In the genomic region with DNA sequence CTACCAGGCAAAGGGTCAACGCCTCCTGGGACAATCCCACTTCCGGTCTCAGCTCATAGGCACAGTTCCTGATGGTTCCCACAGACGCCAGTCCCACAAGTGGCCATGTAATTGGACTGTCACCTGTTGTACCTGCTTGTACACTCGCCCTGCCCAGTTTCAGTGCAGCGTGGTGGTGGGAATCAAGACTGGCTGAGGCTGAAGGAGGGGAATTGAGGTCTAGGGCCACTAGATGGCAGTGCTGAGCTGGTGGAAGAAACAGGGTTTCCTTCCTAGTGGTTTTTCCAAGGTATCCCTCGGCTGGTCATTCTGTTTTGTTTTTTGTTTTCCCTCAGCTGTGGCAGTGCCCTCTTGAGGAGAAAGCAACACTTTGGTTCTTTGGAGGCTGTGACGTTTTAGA, we compare ENCODE assay signal across 7 mouse cellular contexts. TPM values are rescaled to one million over a fixed set of nuclear protein-coding genes. Genes with fewer than 3 reads are reported as not detected.
DNase-seq lines count a peak whose midpoint lies in the region; ATAC-seq and TF ChIP-seq lines count a peak whose summit lies in the region.

A gene (minus strand): TSS at position 150 of the 400 bp plus-strand sequence.

- peak; percentile 80 for DNase-seq in adrenal gland, adult 2 months
- peak; percentile 82 to 89 for DNase-seq in cerebellum, postnatal 4 days (ENCODE audit: low spot score in 2 of 2)
- DNase-seq in gastrocnemius, postnatal 25 days: peak; percentile 51
- peak; percentile 91 for DNase-seq in left cerebral cortex, postnatal 4 days
- peak; percentile 92 for DNase-seq in midbrain, postnatal 0 days (ENCODE audit: low spot score)
- DNase-seq in spleen, postnatal 10 days (ENCODE audit: low spot score in 2 of 2): peak; percentile 71 to 85

- TF ChIP-seq CTCF in midbrain, postnatal 0 days (IDR thresholded peaks at IDR 0.05): peak; percentile 99

- H3K4me1 ChIP-seq in intestine, embryonic 15.5 days (replicated peaks): no peaks in the 10 kb centered on the region
- no peaks in the 10 kb centered on the region for H3K4me1 ChIP-seq in midbrain, postnatal 0 days (ENCODE audit: insufficient read depth, low read length)

- intact Hi-C loops in left cerebral cortex, postnatal 4 days (cut with DNase I): loop anchor here (2.0 to 10.0 kb wide), 2 partner anchors 92 to 154 kb away; no protein-coding TSS in a partner anchor

- peaks cover 6% of the 10 kb centered on the region for H3K36me3 ChIP-seq in intestine, embryonic 15.5 days
- no peaks in the 10 kb centered on the region for H3K36me3 ChIP-seq in midbrain, postnatal 0 days (ENCODE audit: insufficient read depth, low read length)

- H3K4me3 ChIP-seq in intestine, embryonic 15.5 days (replicated peaks): no peak within 1 kb of the TSS
- H3K4me3 ChIP-seq in midbrain, postnatal 0 days (ENCODE audit: low read depth, low read length): no peak within 1 kb of the TSS

- no peak within 1 kb of the TSS for H3K9ac ChIP-seq in intestine, embryonic 15.5 days
- H3K9ac ChIP-seq in midbrain, postnatal 0 days (replicated peaks; ENCODE audit: low read length, poor library complexity, severe bottlenecking): no peak within 1 kb of the TSS

- H3K27me3 ChIP-seq in intestine, embryonic 15.5 days (replicated peaks): peaks cover 3% of the 10 kb centered on the region; the same call in 1 of the 2 replicates
- no peaks in the 10 kb centered on the region for H3K27me3 ChIP-seq in midbrain, postnatal 0 days (ENCODE audit: insufficient read depth, low read length)

- WGBS in intestine, embryonic 15.5 days: 11% methylated on average over 7 of the region's 7 CpGs
- WGBS in midbrain, postnatal 0 days: 10% methylated on average over 7 of the region's 7 CpGs

- H3K27ac ChIP-seq in intestine, embryonic 15.5 days: no peak within 1 kb of the TSS
- no peak within 1 kb of the TSS for H3K27ac ChIP-seq in midbrain, postnatal 0 days (ENCODE audit: low read depth, low read length)

- H3K4me2 ChIP-seq in intestine, embryonic 15.5 days (replicated peaks): no peak within 1 kb of the TSS
- no peak within 1 kb of the TSS for H3K4me2 ChIP-seq in midbrain, postnatal 0 days (ENCODE audit: low read depth, low read length, poor library complexity, severe bottlenecking)

- ATAC-seq in intestine, embryonic 15.5 days: peak; percentile 54
- peak; percentile 18; the same call in 1 of the 2 replicates for ATAC-seq in midbrain, postnatal 0 days (ENCODE audit: low FRiP score)

- H3K9me3 ChIP-seq in intestine, embryonic 15.5 days: no peaks in the 10 kb centered on the region
- no peaks in the 10 kb centered on the region for H3K9me3 ChIP-seq in midbrain, postnatal 0 days (ENCODE audit: low read length)

RNA-seq across cellular contexts. Expression of the gene that starts here (rescaled TPM):
- 1 to 10 TPM in 1 of 2 experiments, under 1 TPM in 1; 0.55 to 1.5 TPM for total RNA-seq in adrenal gland, adult 2 months (2021)
- polyA plus RNA-seq in adrenal gland, adult 2 months (2012; rRNA removed): 0.60 and 0.72 TPM in 2 replicates
- not detected for total RNA-seq in gastrocnemius, postnatal 25 days (2021)
- polyA plus RNA-seq in intestine, embryonic 15.5 days (2015; fragmentation: Nextera tagmentation; extraction: Ambion mirVana): 0.20 and 0.36 TPM in 2 replicates
- 10 to 100 TPM; 37.2 to 56.0 TPM for total RNA-seq in left cerebral cortex, postnatal 4 days (2021)
- 19.5 and 36.4 TPM in 2 replicates for total RNA-seq in midbrain, postnatal 0 days (2014; rRNA removed)
- polyA plus RNA-seq in midbrain, postnatal 0 days (2015; fragmentation: Nextera tagmentation; extraction: Ambion mirVana): 20.6 and 24.3 TPM in 2 replicates

Comparison
In these comparisons a context has a peak if more than half of its experiments do, and no peak if none do; other contexts are left out.
1. RNA of the gene that starts here (polyA plus RNA-seq): 20.6 to 24.3 TPM in midbrain, postnatal 0 days; 0.60 to 0.72 TPM in adrenal gland, adult 2 months and 0.20 to 0.36 TPM in intestine, embryonic 15.5 days; every median in the first group is over 10 times any median in the second.
2. Peak in DNase-seq in gastrocnemius, postnatal 25 days; RNA of the gene not detected or under 1 TPM.
3. Peak in ATAC-seq in intestine, embryonic 15.5 days; RNA of the gene not detected or under 1 TPM.
4. Peak in every context shown above with its lines, with median percentiles within 50 percentile points of each other: DNase-seq.